Mouse (Mus musculus): ENCODE measurements around the gene Cck. TPM values are rescaled to one million over a fixed set of nuclear protein-coding genes. Genes with fewer than 3 reads are reported as not detected.

Gene Cck
- polyA plus RNA-seq, 1 experiment from 2014 or later: 88.3 TPM

DNA sequence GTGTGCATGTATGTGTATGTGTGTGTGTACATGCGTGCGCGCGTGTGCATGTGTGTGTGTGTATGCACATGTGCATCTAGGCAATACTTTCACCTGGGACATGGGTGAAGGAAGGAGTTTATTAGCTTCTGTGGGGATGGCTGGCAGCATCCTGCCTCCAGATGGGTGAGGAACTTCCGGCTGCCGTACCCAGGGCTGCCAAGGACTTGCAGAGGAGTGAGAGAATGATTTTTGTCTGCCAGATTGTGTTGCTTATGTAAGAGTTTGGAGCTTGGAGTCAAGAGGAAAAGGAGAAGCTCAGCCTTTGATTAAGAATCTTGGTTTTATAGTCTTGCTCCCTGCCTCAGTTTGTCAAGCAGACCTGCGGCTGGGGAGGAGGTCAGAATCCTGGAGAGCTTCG, 9.9 kb upstream of the Cck start:
- no peaks in the 10 kb centered on the region for H3K4me1 ChIP-seq (ENCODE audit: control insufficient read depth, insufficient read depth, low read depth, low read length)
- no peaks in the 10 kb centered on the region for H3K36me3 ChIP-seq (ENCODE audit: control insufficient read depth, insufficient read depth, low read length)
- no peak overlapping the region for H3K4me2 ChIP-seq (ENCODE audit: low read length)
- no peak for ATAC-seq
- H3K27me3 ChIP-seq (replicated peaks; ENCODE audit: control insufficient read depth, insufficient read depth, low read length): no peaks in the 10 kb centered on the region
- no peak overlapping the region for H3K9ac ChIP-seq (ENCODE audit: low read depth, low read length)
- no peak overlapping the region for H3K27ac ChIP-seq (ENCODE audit: low read depth, low read length)
- H3K9me3 ChIP-seq (ENCODE audit: control insufficient read depth, low read length): no peaks in the 10 kb centered on the region
- no peak overlapping the region for H3K4me3 ChIP-seq (ENCODE audit: low read length)
- 92% methylated on average over 8 of the region's 8 CpGs for WGBS

DNA sequence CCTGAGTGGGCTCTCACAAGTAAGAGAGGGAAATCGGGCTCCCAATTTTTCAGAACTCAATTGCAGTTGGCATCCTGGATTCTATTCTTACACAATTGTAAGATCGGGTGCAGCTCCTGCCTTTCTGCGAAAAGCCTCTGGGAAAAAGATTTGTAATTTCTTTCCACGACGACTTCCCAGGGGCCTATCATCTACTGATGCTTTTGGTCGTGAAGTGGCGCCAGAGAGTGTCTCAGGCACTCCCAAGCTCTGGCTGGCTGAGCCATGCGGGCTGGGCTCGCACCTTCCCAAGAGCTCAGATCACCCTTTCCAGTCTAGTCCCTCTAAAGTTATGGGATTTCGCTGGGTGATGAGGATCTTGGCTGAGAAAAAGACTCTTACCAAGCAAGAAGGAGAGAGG, 608 bp upstream of the Cck start:
- H3K27me3 ChIP-seq (replicated peaks; ENCODE audit: control insufficient read depth, insufficient read depth, low read length): peaks cover 35% of the 10 kb centered on the region
- peak overlapping the region; percentile 44; the same call in 1 of the 2 replicates for H3K4me2 ChIP-seq (ENCODE audit: low read length)

DNA sequence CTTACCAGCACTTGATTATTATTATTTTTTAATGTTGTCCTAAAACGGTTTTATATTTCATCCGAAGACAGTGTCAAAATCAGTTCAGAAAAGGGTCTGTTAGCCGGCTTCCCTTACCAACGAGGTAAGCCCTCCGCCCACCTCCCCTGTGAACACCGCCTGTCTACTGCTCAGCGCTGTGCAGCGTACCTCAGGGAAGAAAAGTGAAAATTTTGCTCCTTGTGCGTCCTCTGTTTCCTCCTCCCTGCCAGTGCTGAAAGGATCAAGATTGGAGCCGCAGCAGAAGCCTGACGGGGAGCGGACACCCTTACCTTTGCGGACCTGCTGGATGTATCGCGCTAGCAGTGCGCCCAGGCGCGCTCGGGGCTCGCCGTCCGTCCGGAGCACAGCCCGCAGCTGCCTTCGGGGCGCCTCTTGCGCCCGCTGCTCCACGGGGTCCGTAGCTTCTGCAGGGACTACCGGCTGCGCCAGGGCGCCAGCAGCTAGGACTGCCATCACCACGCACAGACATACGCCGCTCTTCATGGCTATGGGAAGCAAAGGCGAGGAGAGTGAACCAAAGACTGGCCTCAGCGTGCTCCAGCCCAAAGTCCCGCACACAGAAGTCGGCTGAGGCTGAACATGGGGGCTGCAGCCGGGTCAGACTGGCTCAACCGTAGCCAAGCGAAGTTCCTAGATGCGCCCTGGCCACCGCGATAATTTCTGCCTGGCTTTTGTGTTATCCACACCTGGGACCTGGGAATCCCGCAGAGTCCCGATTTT, 1.3 kb downstream of the Cck start:
- Histone ChIP-seq H3K4me3 (ENCODE audit: low read length) (peak overlapping the region; percentile 45), H3K4me1 (ENCODE audit: control insufficient read depth, insufficient read depth, low read depth, low read length) (peaks cover 12% of the 10 kb centered on the region), H3K9me3 (ENCODE audit: control insufficient read depth, low read length) (no peaks in the 10 kb centered on the region), H3K4me2 (ENCODE audit: low read length) (peak overlapping the region; percentile 67), H3K36me3 (ENCODE audit: control insufficient read depth, insufficient read depth, low read length) (no peaks in the 10 kb centered on the region), H3K27me3 (replicated peaks; ENCODE audit: control insufficient read depth, insufficient read depth, low read length) (peaks cover 35% of the 10 kb centered on the region), H3K27ac (ENCODE audit: low read depth, low read length) (no peak overlapping the region), H3K9ac (ENCODE audit: low read depth, low read length) (peak overlapping the region; percentile 63)
- peak; percentile 51 for ATAC-seq
- 1% methylated on average over 48 of the region's 48 CpGs for WGBS

More for the DNA sequence above, 608 bp upstream of the Cck start:
- H3K9me3 ChIP-seq (ENCODE audit: control insufficient read depth, low read length): no peaks in the 10 kb centered on the region
- H3K36me3 ChIP-seq (ENCODE audit: control insufficient read depth, insufficient read depth, low read length): no peaks in the 10 kb centered on the region
- H3K4me1 ChIP-seq (ENCODE audit: control insufficient read depth, insufficient read depth, low read depth, low read length): peaks cover 12% of the 10 kb centered on the region
- H3K27ac ChIP-seq (ENCODE audit: low read depth, low read length): no peak overlapping the region
- WGBS: 27% methylated on average over 10 of the region's 10 CpGs
- no peak for ATAC-seq
- H3K9ac ChIP-seq (ENCODE audit: low read depth, low read length): no peak overlapping the region
- no peak overlapping the region for H3K4me3 ChIP-seq (ENCODE audit: low read length)

DNA sequence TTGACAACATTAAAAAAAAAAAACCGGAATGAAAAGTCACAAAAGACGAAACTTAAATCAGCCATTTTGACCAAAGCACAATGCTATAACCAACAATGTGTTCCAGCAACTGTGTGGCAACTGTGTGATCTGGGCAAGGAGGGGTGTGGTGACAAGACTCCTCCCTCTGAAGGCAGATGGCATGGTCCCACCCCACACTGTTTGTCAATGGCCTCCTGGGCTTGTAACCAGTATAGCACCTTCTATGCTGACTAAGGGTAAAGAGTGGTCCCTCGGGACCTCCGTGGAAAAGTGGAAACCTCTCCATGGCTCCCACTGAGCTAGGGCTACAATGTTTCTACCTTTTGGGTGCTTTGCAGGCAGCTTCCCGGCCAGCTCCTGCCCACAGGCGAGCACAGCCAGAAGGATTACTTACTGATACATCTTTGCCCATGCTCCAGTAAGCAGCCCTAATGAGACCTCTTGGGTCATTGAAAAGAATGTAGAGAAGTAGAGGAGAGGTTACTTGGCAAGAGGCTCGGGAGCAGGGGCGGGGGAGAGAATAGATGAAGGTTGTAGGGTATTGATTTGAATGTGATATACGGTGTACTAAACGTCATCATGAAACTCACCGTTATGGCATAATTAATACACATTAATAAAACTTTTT, 3.8 kb downstream of the Cck start:
- WGBS: 69% methylated on average over 11 of the region's 11 CpGs
- Histone ChIP-seq H3K9me3 (ENCODE audit: control insufficient read depth, low read length) (no peaks in the 10 kb centered on the region), H3K4me3 (ENCODE audit: low read length) (no peak overlapping the region), H3K36me3 (ENCODE audit: control insufficient read depth, insufficient read depth, low read length) (no peaks in the 10 kb centered on the region), H3K9ac (ENCODE audit: low read depth, low read length) (no peak overlapping the region), H3K27ac (ENCODE audit: low read depth, low read length) (no peak overlapping the region), H3K4me1 (ENCODE audit: control insufficient read depth, insufficient read depth, low read depth, low read length) (peaks cover 12% of the 10 kb centered on the region), H3K4me2 (ENCODE audit: low read length) (no peak overlapping the region), H3K27me3 (replicated peaks; ENCODE audit: control insufficient read depth, insufficient read depth, low read length) (peaks cover 24% of the 10 kb centered on the region)
- ATAC-seq: no peak

DNA sequence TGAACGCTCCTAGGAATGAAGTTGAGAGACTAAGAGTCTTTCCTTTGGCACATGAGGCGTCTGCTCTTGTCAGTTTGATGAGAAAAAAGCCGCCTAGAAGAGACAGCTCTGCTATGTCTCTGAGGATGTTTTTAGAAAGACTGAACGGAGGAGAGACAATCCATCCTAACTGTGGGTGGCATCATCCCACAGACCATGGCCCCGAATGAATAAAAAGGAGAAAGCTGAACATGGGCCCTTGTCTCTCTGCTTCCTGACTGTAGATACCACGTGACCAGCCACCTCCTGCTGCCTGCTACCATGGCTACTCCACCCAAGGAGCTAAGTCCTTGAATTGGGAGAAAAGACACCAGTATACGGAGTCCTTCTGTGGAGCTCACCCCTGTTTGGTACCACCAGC, 8.3 kb downstream of the Cck start:
- Histone ChIP-seq H3K36me3 (ENCODE audit: control insufficient read depth, insufficient read depth, low read length) (no peaks in the 10 kb centered on the region), H3K4me1 (ENCODE audit: control insufficient read depth, insufficient read depth, low read depth, low read length) (no peaks in the 10 kb centered on the region)
- 67% methylated on average over 7 of the region's 7 CpGs for WGBS

DNA sequence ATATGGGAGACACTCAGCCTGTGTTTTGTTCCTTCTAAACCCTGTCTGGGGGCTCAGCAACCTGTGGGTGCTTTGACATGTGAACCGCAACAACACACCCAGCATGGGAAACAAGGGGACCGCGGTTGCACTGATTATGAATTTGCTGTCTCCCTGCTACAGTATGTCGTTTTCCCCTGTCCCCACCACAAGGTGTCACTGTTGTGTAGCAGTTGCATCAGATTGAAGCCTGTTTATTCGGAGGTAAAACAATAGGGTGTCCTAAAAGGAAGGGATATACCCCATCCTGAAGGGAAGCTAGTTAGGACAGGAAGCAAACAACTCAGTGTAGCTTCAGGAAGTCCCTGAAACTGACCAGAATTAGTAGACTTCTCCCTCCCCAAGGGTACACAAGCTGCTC, 16.0 kb downstream of the Cck start:
- Histone ChIP-seq H3K4me2 (ENCODE audit: low read length) (no peak overlapping the region), H3K4me3 (ENCODE audit: low read length) (no peak overlapping the region), H3K4me1 (ENCODE audit: control insufficient read depth, insufficient read depth, low read depth, low read length) (no peaks in the 10 kb centered on the region), H3K9me3 (ENCODE audit: control insufficient read depth, low read length) (no peaks in the 10 kb centered on the region), H3K27me3 (replicated peaks; ENCODE audit: control insufficient read depth, insufficient read depth, low read length) (no peaks in the 10 kb centered on the region), H3K27ac (ENCODE audit: low read depth, low read length) (no peak overlapping the region), H3K9ac (ENCODE audit: low read depth, low read length) (no peak overlapping the region), H3K36me3 (ENCODE audit: control insufficient read depth, insufficient read depth, low read length) (peaks cover 5% of the 10 kb centered on the region; the same call in 1 of the 2 replicates)
- peak; percentile 53; the same call in 1 of the 2 replicates for ATAC-seq
- 19% methylated on average over 5 of the region's 5 CpGs for WGBS

More for the DNA sequence above, 8.3 kb downstream of the Cck start:
- Histone ChIP-seq H3K27me3 (replicated peaks; ENCODE audit: control insufficient read depth, insufficient read depth, low read length) (peaks cover under 1% of the 10 kb centered on the region; the same call in 1 of the 2 replicates), H3K4me3 (ENCODE audit: low read length) (no peak overlapping the region), H3K27ac (ENCODE audit: low read depth, low read length) (no peak overlapping the region), H3K9me3 (ENCODE audit: control insufficient read depth, low read length) (no peaks in the 10 kb centered on the region), H3K9ac (ENCODE audit: low read depth, low read length) (no peak overlapping the region), H3K4me2 (ENCODE audit: low read length) (no peak overlapping the region)
- ATAC-seq: no peak

DNA sequence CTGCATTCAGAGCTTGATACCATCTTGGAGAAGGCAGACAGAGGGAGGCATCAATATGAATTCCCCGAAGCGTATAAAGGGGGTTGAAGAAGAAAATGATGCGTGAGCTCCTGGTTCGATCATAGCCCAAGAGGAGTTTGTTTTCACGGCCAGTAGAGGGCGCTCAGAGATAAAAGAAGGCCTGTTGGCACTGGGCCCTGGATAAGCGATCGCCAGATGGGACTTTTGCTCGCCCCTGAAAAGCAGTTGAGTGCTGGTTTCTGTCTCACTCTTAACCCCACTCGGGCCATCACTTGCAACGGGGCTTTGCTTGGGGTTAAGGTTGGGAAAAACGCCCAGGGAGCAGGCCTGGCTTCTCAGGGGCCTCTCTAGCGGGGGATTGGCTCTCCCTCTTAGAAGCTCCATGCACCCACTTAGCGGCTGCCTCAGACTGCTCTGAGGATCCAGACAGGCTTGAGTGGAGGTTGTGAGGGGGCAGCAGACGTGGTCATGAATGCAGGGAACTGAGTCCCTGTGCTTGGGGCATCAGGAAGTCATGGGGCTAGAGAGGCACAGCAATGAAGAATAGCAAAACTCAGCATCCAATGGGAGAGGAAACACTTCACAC, 18.1 kb downstream of the Cck start:
- H3K4me1 ChIP-seq (ENCODE audit: control insufficient read depth, insufficient read depth, low read depth, low read length): no peaks in the 10 kb centered on the region
- peaks cover 17% of the 10 kb centered on the region for H3K36me3 ChIP-seq (ENCODE audit: control insufficient read depth, insufficient read depth, low read length)
- no peak overlapping the region for H3K27ac ChIP-seq (ENCODE audit: low read depth, low read length)
- no peaks in the 10 kb centered on the region for H3K9me3 ChIP-seq (ENCODE audit: control insufficient read depth, low read length)
- no peak overlapping the region for H3K4me3 ChIP-seq (ENCODE audit: low read length)
- no peak overlapping the region for H3K9ac ChIP-seq (ENCODE audit: low read depth, low read length)
- ATAC-seq: peak; percentile 63
- no peaks in the 10 kb centered on the region for H3K27me3 ChIP-seq (replicated peaks; ENCODE audit: control insufficient read depth, insufficient read depth, low read length)
- WGBS: 10% methylated on average over 15 of the region's 15 CpGs
- peak overlapping the region; percentile 41 for H3K4me2 ChIP-seq (ENCODE audit: low read length)

DNA sequence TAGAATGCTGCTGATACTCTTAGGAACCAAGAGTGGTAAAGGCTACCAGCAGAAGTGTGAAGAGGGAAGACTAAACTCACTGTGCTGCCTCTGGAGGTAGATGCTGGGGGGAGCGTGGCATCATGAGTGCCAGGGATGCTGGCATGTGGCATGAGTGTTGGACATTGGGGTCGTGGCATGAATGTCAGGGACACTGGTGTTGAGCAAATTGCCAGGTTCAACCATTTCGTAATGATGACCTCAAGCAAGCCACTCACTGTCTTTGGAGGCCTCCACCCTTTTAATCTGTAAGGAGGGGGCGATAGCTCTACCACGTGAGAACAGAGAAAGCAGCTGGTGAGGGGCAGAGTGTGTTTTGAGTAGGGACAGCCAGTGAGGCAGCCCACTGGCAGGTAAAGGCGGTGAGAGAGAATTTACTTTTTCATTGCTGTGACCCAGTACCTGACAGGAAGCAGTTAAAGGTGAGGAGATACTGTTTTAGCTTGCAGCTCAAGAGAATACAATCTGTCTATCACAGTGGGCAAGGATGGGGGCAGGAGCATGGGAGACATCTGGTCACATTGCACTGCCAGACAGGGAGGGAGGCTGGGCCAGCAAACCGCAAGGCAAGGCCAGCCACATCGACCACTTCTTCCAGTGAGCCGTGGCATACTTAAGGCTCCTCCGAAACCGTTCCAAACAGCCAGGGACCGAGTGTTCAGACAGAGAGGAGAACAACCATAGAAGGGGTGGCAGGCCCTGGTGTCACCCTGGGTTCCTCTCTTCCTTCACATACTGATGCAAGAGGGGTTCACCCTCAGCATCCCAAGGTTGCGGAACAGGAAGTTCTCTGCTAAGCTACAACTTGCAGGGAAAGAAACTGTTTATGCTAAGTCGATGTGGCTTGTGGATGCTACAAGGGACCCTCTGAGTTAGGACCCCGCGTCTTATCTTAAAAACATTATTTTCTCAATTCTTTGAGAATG, 19.7 kb downstream of the Cck start:
- 0 out of 2 replicates have a peak, but pooled peaks have one; percentile 10 for ATAC-seq
- Histone ChIP-seq H3K4me2 (ENCODE audit: low read length) (no peak overlapping the region), H3K4me3 (ENCODE audit: low read length) (no peak overlapping the region), H3K36me3 (ENCODE audit: control insufficient read depth, insufficient read depth, low read length) (peaks cover 19% of the 10 kb centered on the region), H3K4me1 (ENCODE audit: control insufficient read depth, insufficient read depth, low read depth, low read length) (no peaks in the 10 kb centered on the region), H3K9me3 (ENCODE audit: control insufficient read depth, low read length) (no peaks in the 10 kb centered on the region), H3K27ac (ENCODE audit: low read depth, low read length) (no peak overlapping the region), H3K9ac (ENCODE audit: low read depth, low read length) (no peak overlapping the region), H3K27me3 (replicated peaks; ENCODE audit: control insufficient read depth, insufficient read depth, low read length) (no peaks in the 10 kb centered on the region)
- 74% methylated on average over 16 of the region's 16 CpGs for WGBS
